Mouse (Mus musculus) 416B (cell line): ENCODE measurements at regions not wholly inside any gene's neighbourhood (a gene's known extent, or its start where the extent isn't known, plus 50 kb on each side); places are given as distances from the start of the nearest gene placed in this dataset.

Source experiments
- DNase-seq: peaks from one replicate; pipeline ENCODE4 v3.0.0; 2011; ENCODE audit warnings: low read depth

GRCm38 (mm10) chr14:39532689-39533088 is 59.8 kb upstream of the Nrg3 start:
- peak; percentile 51 for DNase-seq
